Mouse (Mus musculus): ENCODE results near the gene Hoxa2. TPM values are rescaled to one million over a fixed set of nuclear protein-coding genes. Genes with fewer than 3 reads are reported as not detected.

Gene Hoxa2
- polyA plus RNA-seq, 1 experiment, result 0.73 TPM

DNA sequence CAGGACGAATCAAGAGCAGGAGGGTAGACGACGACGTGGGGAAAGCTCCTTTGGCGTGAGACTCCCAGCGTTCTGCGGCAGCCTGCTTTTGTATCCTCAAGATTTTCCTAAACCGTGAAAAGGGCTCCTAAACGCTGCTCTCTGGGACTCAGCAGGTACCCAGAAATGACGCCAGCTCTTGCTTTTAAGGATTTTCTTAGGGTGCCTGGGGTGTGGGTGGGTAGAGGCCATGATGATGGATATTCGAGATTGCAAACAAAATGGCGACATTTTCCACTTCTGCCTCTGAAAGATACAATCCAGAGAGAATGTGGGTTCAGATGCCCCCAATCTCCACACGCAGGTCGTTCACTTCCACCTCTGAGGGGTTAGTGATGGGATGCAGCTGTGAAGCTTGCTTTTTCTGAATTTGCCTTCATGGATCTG, 3.1 kb upstream of the Hoxa2 start:
- DNase-seq (ENCODE audit: low read depth, low spot score), result no peak

GRCm38 (mm10) chr6:52167176-52167575, 2.5 kb upstream of the Hoxa2 start:
- no peak for DNase-seq (ENCODE audit: low read depth, low spot score)
- 92% methylated on average over 1 of the region's 1 CpGs for WGBS

More for the DNA sequence above, 3.1 kb upstream of the Hoxa2 start:
- WGBS, result 91% methylated on average over 14 of the region's 14 CpGs

GRCm38 (mm10) chr6:52166431-52167077, 1.9 kb upstream of the Hoxa2 start:
- WGBS, result 79% methylated on average over 4 of the region's 4 CpGs
- DNase-seq (ENCODE audit: low read depth, low spot score), result no peak

- no peak for DNase-seq (ENCODE audit: low read depth, low spot score)
- WGBS, result 78% methylated on average over 28 of the region's 28 CpGs
Observed at GRCm38 (mm10) chr6:52165441-52166370, 1.1 kb upstream of the Hoxa2 start.

- WGBS, result 63% methylated on average over 39 of the region's 39 CpGs
- DNase-seq (ENCODE audit: low read depth, low spot score), result no peak
Observed at GRCm38 (mm10) chr6:52164051-52164625, 493 bp downstream of the Hoxa2 start.

DNA sequence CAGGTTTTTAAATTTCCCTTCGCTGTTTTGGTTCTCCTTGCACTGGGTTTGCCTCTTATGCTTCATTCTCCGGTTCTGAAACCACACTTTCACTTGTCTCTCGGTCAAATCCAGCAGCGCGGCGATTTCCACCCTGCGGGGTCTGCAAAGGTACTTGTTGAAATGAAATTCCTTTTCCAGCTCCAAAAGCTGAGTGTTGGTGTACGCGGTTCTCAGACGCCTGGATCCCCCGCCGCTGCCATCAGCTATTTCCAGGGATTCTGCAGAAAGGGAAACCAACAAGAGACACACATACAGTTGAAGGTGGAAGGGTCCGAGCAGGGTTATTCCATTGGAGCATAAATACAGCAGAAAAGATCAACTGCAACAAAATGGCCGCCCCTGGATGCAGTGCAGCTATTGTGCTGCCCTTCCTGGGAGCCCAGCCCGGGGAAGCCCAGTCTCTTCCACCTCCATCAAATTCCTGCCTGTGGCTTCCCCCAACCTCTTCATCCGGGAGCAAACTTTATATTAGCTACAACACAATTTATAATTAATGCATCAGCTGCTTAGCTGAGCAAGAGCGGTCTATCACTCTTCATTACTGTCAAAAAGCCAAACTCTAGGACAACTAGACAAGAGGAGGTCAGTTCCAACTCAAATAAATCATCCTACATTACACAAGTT, 1.1 kb downstream of the Hoxa2 start:
- 88% methylated on average over 17 of the region's 17 CpGs for WGBS
- DNase-seq (ENCODE audit: low read depth, low spot score), result no peak

DNA sequence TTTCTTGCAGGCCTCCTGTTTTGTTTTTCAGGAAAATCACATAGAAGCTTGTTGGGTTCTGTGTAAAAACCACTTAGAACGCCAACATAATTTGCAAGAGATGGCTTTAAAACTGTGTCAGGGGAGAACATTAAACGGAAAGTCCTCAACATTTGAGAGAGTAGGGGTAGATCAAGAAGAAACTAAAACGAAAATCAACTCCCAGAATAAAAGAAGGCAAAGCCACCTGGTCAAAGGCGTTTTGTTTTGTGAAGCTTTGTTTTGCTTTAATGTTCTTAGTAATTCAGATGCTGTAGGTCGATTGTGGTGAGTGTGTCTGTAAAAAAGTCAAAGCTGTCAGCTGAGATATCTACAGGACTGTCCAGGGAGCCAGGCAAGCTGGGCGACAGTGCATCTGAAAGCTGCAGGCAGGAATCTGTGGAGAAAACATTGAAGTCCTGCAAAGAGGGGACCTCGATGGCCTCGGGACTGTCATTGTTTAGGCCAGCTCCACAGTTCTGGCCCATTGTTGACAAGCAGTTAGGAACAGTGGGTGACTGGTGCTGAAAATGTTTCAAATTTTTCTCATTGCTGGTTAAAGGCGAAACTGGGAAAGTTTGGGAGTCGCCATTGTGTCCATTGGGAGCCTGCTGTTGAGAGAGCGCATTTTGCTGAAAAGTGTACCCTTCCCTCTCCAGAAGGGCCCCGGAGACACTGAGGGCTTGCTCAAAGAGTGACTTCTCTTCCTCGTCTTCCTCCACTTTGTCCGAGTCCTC, 1.8 kb downstream of the Hoxa2 start:
- no peak for DNase-seq (ENCODE audit: low read depth, low spot score)
- 81% methylated on average over 14 of the region's 14 CpGs for WGBS

GRCm38 (mm10) chr6:52162093-52162380, 2.6 kb downstream of the Hoxa2 start:
- WGBS, result 69% methylated on average over 1 of the region's 1 CpGs

GRCm38 (mm10) chr6:52161336-52162092, 3.1 kb downstream of the Hoxa2 start:
- no peak for DNase-seq (ENCODE audit: low read depth, low spot score)
- WGBS, result 46% methylated on average over 8 of the region's 8 CpGs

More at GRCm38 (mm10) chr6:52162093-52162380, 2.6 kb downstream of the Hoxa2 start:
- DNase-seq (ENCODE audit: low read depth, low spot score), result no peak

GRCm38 (mm10) chr6:52160511-52161335, 3.9 kb downstream of the Hoxa2 start:
- WGBS, result 6% methylated on average over 30 of the region's 30 CpGs

DNA sequence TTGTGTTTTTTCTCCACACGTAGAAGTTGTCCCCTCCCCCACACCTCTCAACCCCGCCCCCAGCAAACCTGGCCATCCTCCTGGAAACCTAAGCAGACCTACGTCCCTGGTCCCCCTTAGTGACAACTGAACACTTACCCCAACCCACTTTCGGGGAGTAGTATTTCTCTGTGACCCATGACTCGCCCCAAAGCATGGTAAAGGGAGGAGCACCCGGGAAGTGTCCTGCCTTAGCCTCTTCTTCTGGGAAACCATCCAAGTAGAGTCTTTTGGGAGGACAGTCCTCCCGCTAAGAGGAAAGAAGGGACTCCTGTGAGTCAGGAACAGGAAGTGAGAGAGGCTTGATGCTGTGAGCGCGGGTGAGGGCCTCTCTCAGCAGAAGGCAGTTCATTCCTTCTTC, 4.7 kb downstream of the Hoxa2 start:
- 19% methylated on average over 9 of the region's 9 CpGs for WGBS
- DNase-seq (ENCODE audit: low read depth, low spot score), result no peak

More at GRCm38 (mm10) chr6:52160511-52161335, 3.9 kb downstream of the Hoxa2 start:
- DNase-seq (ENCODE audit: low read depth, low spot score), result no peak

DNA sequence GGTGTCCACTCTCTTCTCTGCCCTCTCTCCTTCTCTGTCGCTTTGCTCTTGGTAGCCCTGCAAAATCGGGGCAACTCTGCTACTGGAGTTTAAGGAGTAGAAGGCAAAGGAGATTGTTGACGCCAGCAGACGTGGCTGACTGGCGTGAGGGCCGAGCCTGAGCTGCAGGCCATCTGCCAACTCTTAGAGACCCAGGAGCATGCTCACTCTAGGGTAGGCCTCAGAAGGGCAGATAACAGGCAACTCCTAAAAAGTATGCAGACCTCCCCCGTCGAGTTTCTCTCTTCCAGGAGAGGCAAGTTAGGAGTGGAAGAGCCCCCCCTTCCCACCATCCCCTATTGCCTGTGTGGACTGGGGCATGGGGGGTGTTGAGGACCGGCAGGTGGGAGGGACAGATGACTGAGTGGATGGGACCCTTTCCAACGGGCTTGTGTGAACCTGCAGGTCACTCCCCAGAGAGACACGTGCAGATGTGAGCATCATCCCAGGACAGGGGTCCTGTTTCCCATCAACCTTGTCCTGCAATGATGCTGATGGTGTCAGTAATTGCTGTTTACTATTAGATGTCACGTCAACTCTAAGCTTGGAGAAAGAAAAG, 5.4 kb downstream of the Hoxa2 start:
- 29% methylated on average over 12 of the region's 12 CpGs for WGBS
- no peak for DNase-seq (ENCODE audit: low read depth, low spot score)

- DNase-seq (ENCODE audit: low read depth, low spot score), result no peak
- under 1% methylated on average over 55 of the region's 55 CpGs for whole genome bisulfite sequencing
Observed at GRCm38 (mm10) chr6:52158276-52159051, 6.2 kb downstream of the Hoxa2 start, which contains the start of gene Hoxa1. Hoxa1 (minus strand) TSS chr6:52158317.

- 8% methylated on average over 32 of the region's 32 CpGs for WGBS
- no peak for DNase-seq (ENCODE audit: low read depth, low spot score)
Observed at GRCm38 (mm10) chr6:52157466-52158275, 7.0 kb downstream of the Hoxa2 start.

GRCm38 (mm10) chr6:52156551-52157200, 8.0 kb downstream of the Hoxa2 start:
- no peak for DNase-seq (ENCODE audit: low read depth, low spot score)
- 46% methylated on average over 20 of the region's 20 CpGs for WGBS

Data from large intestine, adult 2 months (tissue).